Mouse (Mus musculus) lung, postnatal 0 days (tissue): ENCODE results near the gene BC049352.

Experiments used
- CTCF ChIP-seq: IDR thresholded peaks from 2 replicates; pipeline ENCODE4 v1.5.1; 2016; ENCODE audit warnings: antibody characterized with exemption, mild to moderate bottlenecking
- EP300 ChIP-seq: IDR thresholded peaks from 2 replicates; pipeline ENCODE4 v1.6.1; 2016; ENCODE audit warnings: antibody characterized with exemption, mild to moderate bottlenecking, control low read depth

- TF ChIP-seq CTCF (no peak), EP300 (no peak)
Observed at GRCm38 (mm10) chr9:45241397-45241796, 59.6 kb downstream of the BC049352 start.
